Mouse (Mus musculus) cerebellum, adult 8-10 months (tissue): ENCODE results near the gene Abhd4.

Experiments used
- DNase-seq: peaks from one replicate; pipeline ENCODE4 v3.0.0; 2022

Abhd4 gene

GRCm38 (mm10) chr14:54300136-54300535 is 46.1 kb downstream of the Abhd4 start:
- no peak for DNase-seq

GRCm38 (mm10) chr14:54300676-54301075 is 46.7 kb downstream of the Abhd4 start:
- DNase-seq: no peak

GRCm38 (mm10) chr14:54311763-54312162 is 57.8 kb downstream of the Abhd4 start:
- no peak for DNase-seq
